Mouse (Mus musculus): ENCODE results near the gene Ramp1.

GRCm38 (mm10) chr1:91262508-91262907 is 82.9 kb downstream of the Ramp1 start:
- no peak for TF ChIP-seq CTCF (IDR thresholded peaks at IDR 0.05; ENCODE audit: extremely low read depth, insufficient read depth, insufficient read length, insufficient replicate concordance)
- TF ChIP-seq POLR2A (IDR thresholded peaks at IDR 0.05; ENCODE audit: low read depth, low read length) = no peak
